27 mouse cellular contexts compared by ENCODE assay signal in the genomic region with DNA sequence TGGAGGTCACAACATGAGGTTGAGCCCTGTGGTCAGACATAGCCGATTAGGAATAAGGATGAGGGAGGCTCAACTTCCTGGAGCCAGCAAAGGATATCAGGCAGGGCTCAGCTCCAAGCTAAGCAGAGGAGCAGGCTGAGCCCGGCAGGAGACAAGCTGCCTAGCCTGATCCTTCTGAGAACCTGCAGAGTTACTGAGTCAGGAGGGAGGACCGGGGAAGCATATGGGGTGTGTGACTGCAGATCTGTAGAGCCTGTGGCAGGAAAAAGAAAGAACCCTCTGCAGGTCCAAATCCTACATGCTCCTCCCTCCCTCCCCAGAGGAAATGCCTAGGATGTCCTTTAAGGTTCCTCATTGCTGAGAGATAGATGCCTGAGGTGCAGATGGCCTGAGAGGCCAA.
A peak's percentile ranks its signal among the peaks of the same experiment; 100 is the strongest.
DNase-seq lines count a peak whose midpoint lies in the region; ATAC-seq lines count a peak whose summit lies in the region.
"Had no signal": no experiment of that assay in that cellular context is flagged by ENCODE, and none has a peak within 500 bp of the region (broad histone marks: within the 10 kb centered on the region; RNA-seq: fewer than 3 reads in every experiment).

No protein-coding gene starts in this region.

- WGBS in midbrain, embryonic 11.5 days: 54% methylated on average over 3 of the region's 3 CpGs
- WGBS in midbrain, embryonic 14.5 days: 52% methylated on average over 3 of the region's 3 CpGs

- no peaks in the 10 kb centered on the region for H3K36me3 ChIP-seq in midbrain, embryonic 11.5 days (ENCODE audit: control insufficient read depth, insufficient read depth, low read length)
- no peaks in the 10 kb centered on the region for H3K36me3 ChIP-seq in midbrain, embryonic 14.5 days (ENCODE audit: control insufficient read depth, insufficient read depth, low read length)
- H3K36me3 ChIP-seq: embryonic facial prominence, embryonic 13.5 days; forebrain, embryonic 10.5 days; forebrain, embryonic 15.5 days; G1E; heart, embryonic 10.5 days; heart, embryonic 15.5 days; hindbrain, embryonic 12.5 days; limb, embryonic 13.5 days; lung, embryonic 15.5 days; midbrain, embryonic 12.5 days; neural tube, embryonic 13.5 days had no signal

- H3K4me3 ChIP-seq in midbrain, embryonic 11.5 days (ENCODE audit: low read depth, low read length): no peak overlapping the region
- H3K4me3 ChIP-seq in midbrain, embryonic 14.5 days (replicated peaks; ENCODE audit: low read depth, low read length): no peak overlapping the region
- H3K4me3 ChIP-seq: embryonic facial prominence, embryonic 13.5 days; forebrain, embryonic 10.5 days; forebrain, embryonic 15.5 days; heart, embryonic 10.5 days; heart, embryonic 15.5 days; hindbrain, embryonic 12.5 days; left cerebral cortex, adult 2 months; limb, embryonic 13.5 days; lung, embryonic 15.5 days; midbrain, embryonic 12.5 days; neural tube, embryonic 13.5 days had no signal

- H3K27me3 ChIP-seq in midbrain, embryonic 11.5 days (ENCODE audit: control insufficient read depth, insufficient read depth, low read length): no peaks in the 10 kb centered on the region
- H3K27me3 ChIP-seq in midbrain, embryonic 14.5 days (ENCODE audit: control insufficient read depth, insufficient read depth, low read length): no peaks in the 10 kb centered on the region
- H3K27me3 ChIP-seq: forebrain, embryonic 15.5 days; hindbrain, embryonic 12.5 days; midbrain, embryonic 12.5 days; neural tube, embryonic 13.5 days had no signal

- intact Hi-C loops in left cerebral cortex, postnatal 10 days (cut with DNase I): loop anchor here (2.0 to 10.0 kb wide), 3 partner anchors 65 to 268 kb away; a partner anchor contains a TSS

- no peak for ATAC-seq in midbrain, embryonic 11.5 days (ENCODE audit: low FRiP score)
- no peak for ATAC-seq in midbrain, embryonic 14.5 days (ENCODE audit: low FRiP score, low TSS enrichment)
- ATAC-seq: forebrain, embryonic 15.5 days; hindbrain, postnatal 0 days; intestine, postnatal 0 days had no signal

- no peak overlapping the region for H3K4me2 ChIP-seq in midbrain, embryonic 11.5 days
- no peak overlapping the region for H3K4me2 ChIP-seq in midbrain, embryonic 14.5 days (ENCODE audit: low read length)
- H3K4me2 ChIP-seq: embryonic facial prominence, embryonic 13.5 days; forebrain, embryonic 15.5 days; heart, embryonic 15.5 days; hindbrain, embryonic 12.5 days; limb, embryonic 13.5 days; liver, embryonic 11.5 days; lung, embryonic 15.5 days; midbrain, embryonic 12.5 days; neural tube, embryonic 13.5 days had no signal

- no peak overlapping the region for H3K27ac ChIP-seq in midbrain, embryonic 11.5 days (ENCODE audit: low read depth, low read length)
- H3K27ac ChIP-seq in midbrain, embryonic 14.5 days (replicated peaks; ENCODE audit: low read depth, low read length): no peak overlapping the region
- H3K27ac ChIP-seq: embryonic facial prominence, embryonic 13.5 days; forebrain, embryonic 10.5 days; forebrain, embryonic 15.5 days; heart, embryonic 10.5 days; heart, embryonic 15.5 days; hindbrain, embryonic 12.5 days; hindbrain, postnatal 0 days; left cerebral cortex, adult 2 months; limb, embryonic 13.5 days; lung, embryonic 15.5 days; midbrain, embryonic 12.5 days; neural tube, embryonic 13.5 days had no signal

- no peak overlapping the region for H3K9ac ChIP-seq in midbrain, embryonic 11.5 days (ENCODE audit: low read length)
- H3K9ac ChIP-seq in midbrain, embryonic 14.5 days (replicated peaks; ENCODE audit: low read length): no peak overlapping the region
- H3K9ac ChIP-seq: embryonic facial prominence, embryonic 13.5 days; forebrain, embryonic 15.5 days; heart, embryonic 15.5 days; hindbrain, embryonic 12.5 days; limb, embryonic 13.5 days; lung, embryonic 15.5 days; midbrain, embryonic 12.5 days; neural tube, embryonic 13.5 days had no signal

- peak; percentile 51 for DNase-seq in cerebellum, adult 11-12 months
- DNase-seq in cerebellum, adult 9-10 months: no peak
- DNase-seq in midbrain, embryonic 11.5 days (ENCODE audit: low spot score, missing footprints): peak; percentile 72
- no peak for DNase-seq in midbrain, embryonic 14.5 days
- DNase-seq in cerebellum, adult 8-10 months: peak; percentile 22
- DNase-seq in left cerebral cortex, postnatal 10 days (ENCODE audit: extremely low spot score in 1 of 2, low spot score in 2 of 2): no peak
- DNase-seq in kidney, adult 8-10 months: no peak
- DNase-seq: adrenal gland, postnatal 10 days; gastrocnemius, postnatal 10 days; heart, postnatal 36 days; kidney, postnatal 14 days; thymus, postnatal 14 days had no signal

- H3K9me3 ChIP-seq in midbrain, embryonic 11.5 days (ENCODE audit: control insufficient read depth, low read length): no peaks in the 10 kb centered on the region
- no peaks in the 10 kb centered on the region for H3K9me3 ChIP-seq in midbrain, embryonic 14.5 days (ENCODE audit: control insufficient read depth, low read length)
- H3K9me3 ChIP-seq: embryonic facial prominence, embryonic 13.5 days; forebrain, embryonic 10.5 days; forebrain, embryonic 15.5 days; heart, embryonic 10.5 days; heart, embryonic 15.5 days; hindbrain, embryonic 12.5 days; limb, embryonic 13.5 days; lung, embryonic 15.5 days; midbrain, embryonic 12.5 days; neural tube, embryonic 13.5 days had no signal

- no peaks in the 10 kb centered on the region for H3K4me1 ChIP-seq in midbrain, embryonic 11.5 days (ENCODE audit: control insufficient read depth, insufficient read depth, low read length)
- no peaks in the 10 kb centered on the region for H3K4me1 ChIP-seq in midbrain, embryonic 14.5 days (ENCODE audit: control insufficient read depth, insufficient read depth, low read length)
- H3K4me1 ChIP-seq: embryonic facial prominence, embryonic 13.5 days; forebrain, embryonic 10.5 days; hindbrain, embryonic 12.5 days; limb, embryonic 13.5 days; midbrain, embryonic 12.5 days; neural tube, embryonic 13.5 days had no signal

Comparison
In these comparisons a context has a peak if more than half of its experiments do, and no peak if none do; other contexts are left out.
1. DNase-seq: peak in cerebellum, adult 11-12 months (single experiment), midbrain, embryonic 11.5 days (single experiment) and cerebellum, adult 8-10 months (single experiment); none in cerebellum, adult 9-10 months (single experiment), midbrain, embryonic 14.5 days (single experiment), left cerebral cortex, postnatal 10 days (0 of 2) and kidney, adult 8-10 months (0 of 2).